Mouse (Mus musculus) midbrain, postnatal 0 days (tissue): ENCODE data around the gene Atp6ap2. TPM values are rescaled to one million over a fixed set of nuclear protein-coding genes. Genes with fewer than 3 reads are reported as not detected.
A peak's percentile ranks its signal among the peaks of the same experiment; 100 is the strongest.
"Not testable (repeated sequence)": the region's sequence is repeated elsewhere in the genome, so short reads cannot be mapped to it uniquely, and the experiment has no call there.

Experiments used
- ATAC-seq: fragments of 200-750 bp; cut with Nextera tagmentation; 2 replicates; pipeline ENCODE4 v1.8.0; 2017; ENCODE audit warnings: moderate number of reproducible peaks, mild to moderate bottlenecking, moderate TSS enrichment, moderate library complexity; ENCODE audit not compliant: low FRiP score
- DNase-seq: peaks from one replicate; pipeline ENCODE4 v3.0.0-alpha.2; 2015; ENCODE audit warnings: low spot score
- H3K27ac ChIP-seq: fragments of 300-500 bp; sonication (generic); 2 replicates; pipeline ENCODE4 v1.5.1; 2014; ENCODE audit warnings: low read depth, mild to moderate bottlenecking, low read length, mixed read lengths
- H3K27me3 ChIP-seq: fragments of 300-500 bp; sonication (generic); 2 replicates; pipeline ENCODE4 v1.6.1; 2014; ENCODE audit warnings: low read length, control low read depth, mixed read lengths; ENCODE audit not compliant: insufficient read depth
- H3K36me3 ChIP-seq: fragments of 300-500 bp; sonication (generic); 2 replicates; pipeline ENCODE4 v1.6.1; 2014; ENCODE audit warnings: low read length, control low read depth, mixed read lengths; ENCODE audit not compliant: insufficient read depth
- H3K4me1 ChIP-seq: fragments of 300-500 bp; sonication (generic); 2 replicates; pipeline ENCODE4 v1.6.1; 2014; ENCODE audit warnings: mild to moderate bottlenecking, control low read depth, antibody characterized with exemption, low read length, mixed read lengths; ENCODE audit not compliant: insufficient read depth
- H3K4me2 ChIP-seq: fragments of 300-500 bp; sonication (generic); 2 replicates; pipeline ENCODE4 v1.6.1; 2014; ENCODE audit warnings: low read depth, mild to moderate bottlenecking, low read length, mixed read lengths; ENCODE audit not compliant: poor library complexity, severe bottlenecking
- H3K4me3 ChIP-seq: fragments of 300-500 bp; sonication (generic); 2 replicates; pipeline ENCODE4 v1.5.1; 2014; ENCODE audit warnings: low read depth, mild to moderate bottlenecking, low read length, moderate library complexity
- H3K9ac ChIP-seq: fragments of 300-500 bp; sonication (generic); replicated peaks from 2 replicates; pipeline ENCODE4 v1.6.1; 2014; ENCODE audit warnings: mild to moderate bottlenecking, low read length, moderate library complexity, mixed read lengths; ENCODE audit not compliant: poor library complexity, severe bottlenecking
- H3K9me3 ChIP-seq: fragments of 300-500 bp; sonication (generic); 2 replicates; pipeline ENCODE4 v1.6.1; 2016; ENCODE audit warnings: low read length, control low read depth
- CTCF ChIP-seq: IDR thresholded peaks from 2 replicates; pipeline ENCODE4 v1.5.1; 2016; ENCODE audit warnings: antibody characterized with exemption, mild to moderate bottlenecking
- WGBS: fragments of 180-500 bp; shearing (Covaris S2); extraction: QIAGEN DNeasy Blood & Tissue Kit; methylation state at CpG from one replicate; pipeline ENCODE4 v1.1.7; 2014; 5-methylcytosine and 5-hydroxymethylcytosine counted together
- polyA plus RNA-seq: library from polyadenylated mRNA; unstranded; fragments of >200 nt; fragmentation: Nextera tagmentation; extraction: Ambion mirVana; gene quantifications from 2 replicates; pipeline ENCODE4 v1.2.1, GENCODE M21; 2015
- total RNA-seq: library from RNA; depleted of rRNA; stranded (reverse); fragments of >200 nt; gene quantifications from 2 replicates; pipeline ENCODE4 v1.2.3, GENCODE M21; 2014

Gene Atp6ap2
- total and polyA plus RNA-seq, 2 experiments from 2014 or later: 135 to 269 TPM

GRCm38 (mm10) chrX:12583261-12583660, 4.3 kb upstream of the Atp6ap2 start:
- WGBS: 84% methylated on average over 5 of the region's 5 CpGs
- H3K27me3 ChIP-seq: no peaks in the 10 kb centered on the region
- TF ChIP-seq CTCF: no peak
- no peaks in the 10 kb centered on the region for H3K9me3 ChIP-seq
- H3K27ac ChIP-seq: no peak overlapping the region
- no peak overlapping the region for H3K4me2 ChIP-seq
- no peaks in the 10 kb centered on the region for H3K4me1 ChIP-seq
- no peak overlapping the region for H3K9ac ChIP-seq
- ATAC-seq: no peak
- DNase-seq: no peak
- no peak overlapping the region for H3K4me3 ChIP-seq
- no peaks in the 10 kb centered on the region for H3K36me3 ChIP-seq

- Histone ChIP-seq H3K27ac (peak overlapping the region; percentile 87), H3K4me3 (peak overlapping the region; percentile 58), H3K9me3 (no peaks in the 10 kb centered on the region), H3K4me1 (no peaks in the 10 kb centered on the region), H3K9ac (peak overlapping the region; percentile 79), H3K27me3 (no peaks in the 10 kb centered on the region), H3K4me2 (peak overlapping the region; percentile 43), H3K36me3 (no peaks in the 10 kb centered on the region)
- DNase-seq (peak; percentile 2), ATAC-seq (no peak; the same call in 1 of the 2 replicates)
- 27% methylated on average over 18 of the region's 18 CpGs for WGBS
- TF ChIP-seq CTCF: no peak
Observed at GRCm38 (mm10) chrX:12587958-12588355, 356 bp downstream of the Atp6ap2 start.

GRCm38 (mm10) chrX:12591401-12591943, 3.9 kb downstream of the Atp6ap2 start:
- Histone ChIP-seq H3K36me3 (no peaks in the 10 kb centered on the region; the same call in 1 of the 2 replicates), H3K4me2 (no peak overlapping the region), H3K27me3 (no peaks in the 10 kb centered on the region), H3K9ac (no peak overlapping the region), H3K9me3 (no peaks in the 10 kb centered on the region), H3K27ac (no peak overlapping the region), H3K4me1 (no peaks in the 10 kb centered on the region), H3K4me3 (no peak overlapping the region)
- ATAC-seq: no peak
- WGBS: 88% methylated on average over 8 of the region's 8 CpGs
- DNase-seq: no peak
- no peak for TF ChIP-seq CTCF

GRCm38 (mm10) chrX:12592011-12592410, 4.4 kb downstream of the Atp6ap2 start:
- no peaks in the 10 kb centered on the region for H3K27me3 ChIP-seq
- ATAC-seq (no peak), DNase-seq (no peak)
- H3K36me3 ChIP-seq: no peaks in the 10 kb centered on the region; the same call in 1 of the 2 replicates
- H3K4me1 ChIP-seq: no peaks in the 10 kb centered on the region
- no peak overlapping the region for H3K9ac ChIP-seq
- no peak for TF ChIP-seq CTCF
- H3K27ac ChIP-seq: no peak overlapping the region
- 70% methylated on average over 5 of the region's 5 CpGs for WGBS
- H3K9me3 ChIP-seq: no peaks in the 10 kb centered on the region
- H3K4me2 ChIP-seq: no peak overlapping the region
- no peak overlapping the region for H3K4me3 ChIP-seq

- ATAC-seq (no peak), DNase-seq (no peak)
- H3K9me3 ChIP-seq: no peaks in the 10 kb centered on the region
- H3K36me3 ChIP-seq: no peaks in the 10 kb centered on the region; the same call in 1 of the 2 replicates
- H3K27ac ChIP-seq: no peak overlapping the region
- no peak overlapping the region for H3K4me3 ChIP-seq
- no peaks in the 10 kb centered on the region for H3K27me3 ChIP-seq
- no peak for TF ChIP-seq CTCF
- H3K9ac ChIP-seq: no peak overlapping the region
- 83% methylated on average over 5 of the region's 5 CpGs for WGBS
- H3K4me2 ChIP-seq: no peak overlapping the region
- H3K4me1 ChIP-seq: no peaks in the 10 kb centered on the region
Observed at GRCm38 (mm10) chrX:12593824-12594223, 6.2 kb downstream of the Atp6ap2 start.

- not testable (repeated sequence) for H3K4me1 ChIP-seq, DNase-seq, H3K27ac ChIP-seq, H3K9ac ChIP-seq, H3K4me3 ChIP-seq, ATAC-seq, H3K9me3 ChIP-seq, H3K36me3 ChIP-seq, H3K27me3 ChIP-seq, H3K4me2 ChIP-seq
Observed at GRCm38 (mm10) chrX:12610541-12610940, 22.9 kb downstream of the Atp6ap2 start.
